Mouse (Mus musculus): ENCODE results near the gene Cdkn2d. TPM values are rescaled to one million over a fixed set of nuclear protein-coding genes. Genes with fewer than 3 reads are reported as not detected.
"Not testable (repeated sequence)": the region's sequence is repeated elsewhere in the genome, so short reads cannot be mapped to it uniquely, and the experiment has no call there.

Cdkn2d gene
- total RNA-seq, 2 experiments from 2014 or later, result 8.0 to 8.3 TPM

DNA sequence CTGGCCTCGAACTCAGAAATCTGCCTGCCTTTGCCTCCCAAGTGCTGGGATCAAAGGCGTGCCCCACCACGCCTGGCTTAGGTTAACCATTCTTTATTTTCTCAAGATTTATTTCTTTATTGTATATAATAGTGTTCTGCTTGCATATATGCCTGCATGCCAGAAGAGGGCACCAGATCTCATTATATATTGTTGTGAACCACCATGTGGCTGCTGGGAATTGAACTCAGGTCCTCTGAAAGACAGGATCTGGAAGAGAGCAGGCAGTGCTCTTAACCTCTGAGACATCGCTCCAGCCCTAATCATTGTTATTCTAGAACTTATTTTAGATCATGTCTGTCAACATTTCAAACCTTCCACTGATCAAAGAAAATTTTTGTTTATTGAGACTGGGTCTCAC, 28.3 kb upstream of the Cdkn2d start:
- DNase-seq (ENCODE audit: low spot score), result no peak

DNA sequence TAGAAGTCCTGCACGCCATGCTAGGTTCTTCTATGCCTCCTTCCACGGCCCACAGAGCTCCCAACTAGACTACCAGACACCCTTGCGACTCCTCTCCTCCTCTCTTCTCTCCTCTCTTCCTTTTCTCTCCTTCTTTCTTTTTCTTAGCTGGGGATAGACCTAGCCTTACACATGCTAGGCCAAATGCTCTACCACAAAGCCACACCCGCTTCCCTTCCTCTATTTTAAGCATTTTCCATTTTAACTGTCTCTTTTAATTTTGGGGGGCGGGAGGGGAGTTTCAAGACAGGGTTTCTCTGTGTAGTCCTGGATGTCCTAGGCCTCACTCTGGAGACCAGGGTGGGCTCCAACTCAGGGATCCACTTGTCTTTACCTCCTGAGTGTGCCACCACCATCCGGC, 27.6 kb upstream of the Cdkn2d start:
- no peak for DNase-seq (ENCODE audit: low spot score)

DNA sequence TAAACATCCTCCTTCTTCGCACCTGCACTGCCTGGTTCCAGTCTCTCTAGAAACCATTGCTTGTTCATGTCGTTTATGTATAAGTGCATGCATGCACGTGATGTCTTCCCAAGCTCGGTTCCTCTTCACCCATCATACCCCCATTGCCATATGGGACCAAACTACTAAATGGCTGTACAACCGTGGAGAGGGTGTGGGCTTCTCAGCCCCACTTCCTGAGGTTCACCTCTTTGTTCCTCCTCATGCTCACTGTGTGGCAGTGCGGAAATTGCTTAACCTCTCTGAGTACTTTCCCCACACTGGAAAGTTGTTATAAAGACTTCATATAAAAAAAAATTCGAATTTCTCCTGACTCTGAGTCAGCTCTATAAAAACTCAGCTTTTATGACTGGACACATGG, 25.5 kb upstream of the Cdkn2d start:
- no peak for DNase-seq (ENCODE audit: low spot score)

DNA sequence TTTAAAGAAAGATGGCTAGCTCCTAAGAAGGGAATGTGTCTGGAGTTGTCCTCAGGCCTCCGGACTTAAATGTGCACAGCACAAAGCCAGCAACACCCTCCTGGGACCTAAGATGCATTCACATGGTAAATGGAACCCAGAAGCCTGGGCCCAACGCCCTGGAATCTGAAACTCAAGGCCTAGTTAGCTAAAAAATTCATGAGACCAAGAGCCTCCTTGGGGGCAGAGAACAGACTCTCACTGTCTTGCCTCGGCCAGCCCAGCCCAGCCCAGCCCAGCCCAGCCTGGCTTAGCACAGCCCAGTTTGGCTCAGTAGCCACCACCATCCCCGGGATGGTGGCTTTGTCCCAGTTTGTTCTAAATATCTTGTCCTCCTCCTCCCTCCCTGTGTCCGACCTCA, 24.2 kb upstream of the Cdkn2d start:
- peak; percentile 35 for DNase-seq (ENCODE audit: low spot score)

DNA sequence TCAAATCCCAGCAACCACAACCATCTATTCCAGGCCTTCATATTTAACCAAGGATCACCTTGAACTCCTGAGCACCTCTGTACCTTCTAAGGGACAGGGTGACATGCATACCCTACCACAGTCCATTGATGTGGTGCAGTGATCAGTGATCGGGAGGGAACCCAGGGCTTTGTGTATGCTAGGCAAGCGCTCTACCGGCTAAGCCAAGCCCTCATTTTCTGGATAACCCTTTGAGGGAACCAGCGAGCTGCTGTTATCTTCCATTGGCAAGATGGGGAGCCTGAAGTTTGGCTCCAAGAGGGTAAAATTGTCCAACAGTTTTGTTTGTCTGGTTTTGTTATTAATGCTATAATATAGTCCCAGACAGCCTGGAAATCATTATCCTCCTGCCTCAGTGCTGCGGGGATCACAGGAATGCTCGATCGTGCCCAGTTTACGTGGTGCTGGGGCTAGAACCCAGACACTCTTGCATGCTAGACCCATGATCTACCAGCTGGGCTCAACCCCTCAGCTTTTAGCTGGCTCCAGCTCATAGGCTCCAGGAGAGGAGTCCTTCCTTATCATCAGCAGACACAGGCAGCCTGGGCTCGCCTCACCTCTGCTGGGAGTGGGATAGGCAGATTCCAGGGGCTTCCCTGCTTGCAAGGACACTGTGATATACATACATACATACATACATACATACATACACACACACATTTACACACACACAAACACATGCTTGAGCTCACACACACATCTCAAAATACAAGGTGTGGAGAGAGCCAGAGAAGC, 23.3 kb upstream of the Cdkn2d start:
- DNase-seq (ENCODE audit: low spot score), result no peak

DNA sequence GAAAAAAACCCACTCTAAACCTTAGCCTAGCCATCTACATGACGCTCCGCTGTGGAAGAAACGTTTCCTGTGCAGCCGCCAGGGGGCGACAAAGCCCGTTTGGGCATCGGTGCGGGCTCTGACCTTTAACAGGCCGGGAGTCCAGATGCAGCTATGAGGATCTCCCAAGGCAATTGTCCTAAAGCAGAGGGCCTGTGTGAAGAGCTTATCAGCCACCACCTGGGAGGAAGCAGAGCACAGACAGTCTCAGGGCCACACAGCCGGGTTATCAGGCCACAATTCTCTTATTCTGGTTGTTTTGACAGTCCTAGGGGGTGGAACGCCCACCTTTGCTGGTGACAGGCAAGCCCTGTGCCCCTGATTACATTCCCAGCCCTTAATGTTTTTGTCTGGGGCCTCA, 22.2 kb upstream of the Cdkn2d start:
- peak; percentile 92 for DNase-seq (ENCODE audit: low spot score)

DNA sequence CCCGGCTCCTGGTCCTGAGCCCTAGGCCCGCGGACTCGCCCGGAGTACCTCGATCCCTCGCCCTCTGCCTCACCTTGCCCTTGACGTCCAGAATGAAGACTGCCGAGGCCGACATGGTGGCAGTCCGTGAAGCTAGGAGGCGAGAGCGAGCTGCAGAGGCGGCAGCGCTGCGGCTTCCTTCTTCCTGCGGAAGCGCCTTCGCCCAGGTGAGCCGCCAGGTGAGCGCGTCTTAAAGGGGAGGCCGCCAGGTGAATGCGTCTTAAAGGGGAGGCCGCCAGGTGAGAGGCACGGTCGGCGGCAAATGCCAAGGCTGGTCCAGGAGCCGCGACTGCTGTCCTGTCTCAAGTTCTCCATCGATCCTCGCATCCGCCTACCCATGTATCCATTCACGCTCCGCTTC, 20.9 kb upstream of the Cdkn2d start, which contains the start of gene Ap1m2:
Gene Ap1m2, minus strand, starts transcription at position 204 of the 400 bp plus-strand sequence.
- no peak for DNase-seq (ENCODE audit: low spot score)

DNA sequence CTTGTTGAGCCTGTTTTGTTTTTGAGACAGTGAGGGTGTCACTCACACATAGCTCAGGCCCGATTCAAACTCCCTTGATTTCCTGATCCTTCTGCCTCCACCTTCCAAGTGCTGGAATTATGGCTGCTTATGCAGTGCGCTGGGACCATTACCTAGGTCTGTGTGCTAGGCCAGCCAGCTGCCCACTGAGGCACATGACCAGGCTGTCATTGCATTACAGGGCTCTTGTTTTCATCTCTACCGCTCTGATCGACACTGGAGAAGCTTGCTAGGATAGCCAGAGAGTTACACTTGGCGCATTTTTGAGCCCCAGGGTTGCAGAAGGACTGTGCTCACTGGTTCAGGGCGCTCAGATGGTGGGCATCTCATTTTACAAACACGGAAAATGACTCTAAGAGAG, 20.5 kb upstream of the Cdkn2d start:
- DNase-seq (ENCODE audit: low spot score), result no peak

DNA sequence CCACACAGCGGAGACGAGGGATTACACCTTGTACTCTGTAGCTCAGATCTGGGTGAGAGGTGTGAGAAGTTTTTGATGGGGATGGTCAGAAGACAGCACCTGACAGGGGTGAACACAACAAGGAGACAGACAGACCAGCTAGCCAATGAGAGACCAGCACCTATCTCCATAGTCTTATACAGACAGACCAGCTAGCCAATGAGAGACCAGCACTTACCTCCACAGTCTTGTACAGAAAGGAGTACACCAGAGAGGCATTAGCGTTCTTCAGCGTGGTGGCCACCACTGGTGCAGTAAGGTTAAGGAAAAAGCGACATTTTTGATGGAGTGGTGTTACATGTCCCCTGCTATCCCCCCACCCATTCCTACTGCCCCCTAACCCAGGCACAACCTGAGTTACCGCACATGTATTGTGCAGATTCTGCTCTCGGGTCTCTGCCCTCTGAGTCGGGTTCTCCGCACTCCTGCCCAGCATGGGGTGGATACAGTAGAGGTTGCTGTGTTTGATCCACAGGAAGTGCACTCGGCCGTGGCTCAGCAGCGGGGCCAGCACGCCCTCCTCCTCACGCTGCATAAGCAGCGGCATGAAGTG, 18.0 kb upstream of the Cdkn2d start:
- DNase-seq (ENCODE audit: low spot score), result no peak

DNA sequence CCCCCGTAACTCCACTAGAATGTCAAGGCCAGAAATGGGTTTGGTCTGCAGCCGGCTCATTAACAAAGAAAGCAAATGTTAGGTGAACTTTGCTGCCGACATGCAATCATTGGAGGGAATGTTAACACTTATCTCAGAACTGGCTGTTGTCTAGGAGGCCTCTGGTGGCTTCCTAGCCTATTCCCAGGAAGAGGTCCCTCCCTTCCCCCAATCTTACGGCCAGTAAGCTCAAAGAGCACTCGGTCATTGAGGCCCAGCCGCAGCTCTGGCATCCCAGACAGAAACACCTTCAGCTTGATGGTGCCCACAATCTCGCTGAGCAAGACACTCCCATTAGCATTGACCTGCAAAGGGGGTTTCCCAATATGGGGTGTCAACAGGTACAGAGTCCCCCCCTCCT, 13.9 kb upstream of the Cdkn2d start:
- DNase-seq (ENCODE audit: low spot score), result no peak

DNA sequence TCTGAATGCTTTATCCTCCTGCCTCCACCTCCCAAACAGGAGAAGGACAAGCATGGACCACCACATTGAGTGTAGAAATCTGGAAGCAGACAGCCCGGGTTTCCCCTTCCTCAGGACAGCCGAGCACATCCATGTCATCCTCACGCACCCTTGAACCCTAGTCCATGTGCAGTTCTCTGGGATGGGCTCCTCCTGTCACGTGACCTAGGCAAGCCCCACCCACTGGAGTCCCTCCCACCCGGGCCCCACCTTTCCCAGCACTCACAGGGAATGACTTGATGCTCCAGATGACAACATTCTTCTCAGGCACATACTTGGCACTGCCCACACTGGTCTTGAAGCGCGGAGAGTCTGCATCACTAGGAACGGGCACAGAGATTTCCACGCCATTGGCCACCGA, 7.8 kb upstream of the Cdkn2d start:
- DNase-seq (ENCODE audit: low spot score), result no peak

DNA sequence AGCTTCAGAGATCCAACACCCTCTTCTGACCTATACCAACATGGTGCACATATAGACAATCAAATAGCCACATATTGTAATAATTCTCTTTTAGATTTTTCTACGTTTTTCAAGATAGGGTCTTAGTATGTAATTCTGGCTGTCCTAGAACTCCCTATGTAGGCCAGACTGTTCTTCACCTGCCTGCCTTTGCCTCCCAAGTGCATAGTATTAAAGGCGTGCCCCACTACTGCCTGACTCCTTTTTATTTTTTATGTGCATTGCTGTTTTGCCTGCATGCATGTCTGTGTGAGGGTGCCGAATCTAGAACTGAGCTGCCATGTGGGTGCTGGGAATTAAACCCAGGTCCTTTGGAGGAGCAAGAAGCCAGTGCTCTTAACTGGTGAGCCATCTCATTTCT, 1.1 kb upstream of the Cdkn2d start:
- no peak for DNase-seq (ENCODE audit: low spot score)

DNA sequence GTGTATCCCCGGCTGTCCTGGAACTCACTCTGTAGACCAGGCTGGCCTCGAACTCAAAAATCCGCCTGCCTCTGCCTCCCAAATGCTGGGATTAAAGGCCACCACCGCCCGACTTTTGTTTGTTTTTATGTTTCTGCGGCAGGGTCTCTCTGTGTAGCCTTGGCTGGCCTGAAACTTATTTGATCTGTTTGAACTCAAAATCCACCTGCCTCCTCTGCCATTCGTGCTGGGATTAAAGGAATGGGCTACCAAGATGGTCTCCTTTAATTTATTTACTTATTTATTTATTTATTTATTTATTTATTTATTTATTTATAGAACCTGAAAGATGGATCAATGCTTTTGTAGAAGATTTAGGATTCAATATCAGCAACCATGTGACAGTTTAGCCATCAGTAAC, 661 bp upstream of the Cdkn2d start:
- not testable (repeated sequence) for DNase-seq (ENCODE audit: low spot score)

DNA sequence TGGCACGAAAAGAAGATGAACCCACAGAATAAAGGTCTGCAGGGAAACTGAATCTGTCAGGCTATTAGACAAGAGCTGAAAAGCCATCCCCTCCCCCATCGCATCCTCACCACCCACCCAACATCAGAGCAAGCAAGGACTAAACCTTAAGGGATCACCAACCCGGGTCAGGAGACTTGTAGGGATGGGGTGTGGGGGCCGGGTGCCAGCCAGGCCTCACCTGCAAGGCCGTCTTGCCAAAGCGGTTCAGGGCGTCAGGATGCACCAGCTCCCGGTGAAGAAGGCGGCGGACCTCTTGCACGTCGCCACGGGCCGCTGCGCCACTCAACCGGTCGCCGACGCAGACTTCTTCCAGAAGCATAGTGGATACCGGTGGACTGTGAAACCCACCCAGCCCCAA, 618 bp downstream of the Cdkn2d start:
- peak; percentile 36 for DNase-seq (ENCODE audit: low spot score)

DNA sequence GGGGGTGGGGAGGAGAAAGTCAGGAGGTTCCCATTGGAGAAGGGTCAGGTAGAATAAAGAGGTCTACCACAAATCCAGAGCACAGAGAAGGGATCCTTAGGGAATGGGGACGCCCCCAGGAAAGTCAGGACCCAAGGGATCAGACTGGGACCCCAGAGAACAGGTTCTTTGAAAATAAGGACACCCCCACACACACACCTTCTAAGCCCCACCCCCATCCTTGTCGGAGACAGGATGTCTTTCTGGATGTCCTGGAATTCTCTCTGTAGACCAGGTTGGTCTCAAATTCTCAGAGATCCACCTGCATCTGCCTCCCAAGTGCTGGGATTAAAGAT, 1.9 kb downstream of the Cdkn2d start:
- DNase-seq (ENCODE audit: low spot score), result no peak

DNA sequence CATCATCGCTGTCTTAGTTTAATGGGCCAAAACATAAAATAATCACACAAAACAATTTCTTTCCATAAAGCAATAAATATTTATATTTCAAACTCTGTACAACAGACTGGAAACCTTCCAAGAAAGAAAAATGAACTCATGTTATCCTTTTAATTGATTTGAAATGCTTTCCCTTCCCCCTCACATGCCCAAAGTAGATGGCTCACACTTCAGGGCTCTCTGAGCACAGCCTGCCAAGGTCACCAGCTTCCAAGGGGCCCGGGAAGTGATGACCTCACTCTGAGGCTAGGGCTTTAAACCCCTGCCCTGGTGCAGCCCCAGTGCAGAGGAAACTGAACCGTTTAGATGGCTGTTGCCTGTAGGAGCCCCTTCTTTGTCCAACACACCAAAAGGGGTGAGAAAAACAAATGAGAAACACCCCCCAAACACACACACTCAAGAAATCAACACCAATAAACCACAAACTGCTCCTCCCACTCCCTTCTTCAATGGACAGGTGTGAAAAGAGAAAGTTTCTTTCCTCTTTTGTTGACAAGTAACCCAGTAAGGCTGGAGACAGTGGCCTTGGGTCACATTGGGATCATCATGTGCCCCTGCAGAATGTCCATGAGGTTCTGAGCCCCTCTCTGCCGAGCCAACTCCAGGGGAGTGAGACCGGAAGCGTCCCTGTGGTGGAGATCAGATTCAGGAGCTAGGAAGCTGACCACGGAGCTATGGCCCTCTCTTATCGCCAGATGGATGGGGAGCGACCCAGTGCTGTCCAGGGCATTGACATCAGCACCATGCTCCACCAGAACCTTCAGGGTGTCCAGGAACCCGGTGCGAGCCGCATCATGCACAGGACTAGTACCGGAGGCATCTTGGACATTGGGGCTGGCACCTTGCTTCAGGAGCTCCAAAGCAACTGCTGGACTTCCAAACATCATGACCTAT, 2.5 kb downstream of the Cdkn2d start:
- no peak for DNase-seq (ENCODE audit: low spot score)

DNA sequence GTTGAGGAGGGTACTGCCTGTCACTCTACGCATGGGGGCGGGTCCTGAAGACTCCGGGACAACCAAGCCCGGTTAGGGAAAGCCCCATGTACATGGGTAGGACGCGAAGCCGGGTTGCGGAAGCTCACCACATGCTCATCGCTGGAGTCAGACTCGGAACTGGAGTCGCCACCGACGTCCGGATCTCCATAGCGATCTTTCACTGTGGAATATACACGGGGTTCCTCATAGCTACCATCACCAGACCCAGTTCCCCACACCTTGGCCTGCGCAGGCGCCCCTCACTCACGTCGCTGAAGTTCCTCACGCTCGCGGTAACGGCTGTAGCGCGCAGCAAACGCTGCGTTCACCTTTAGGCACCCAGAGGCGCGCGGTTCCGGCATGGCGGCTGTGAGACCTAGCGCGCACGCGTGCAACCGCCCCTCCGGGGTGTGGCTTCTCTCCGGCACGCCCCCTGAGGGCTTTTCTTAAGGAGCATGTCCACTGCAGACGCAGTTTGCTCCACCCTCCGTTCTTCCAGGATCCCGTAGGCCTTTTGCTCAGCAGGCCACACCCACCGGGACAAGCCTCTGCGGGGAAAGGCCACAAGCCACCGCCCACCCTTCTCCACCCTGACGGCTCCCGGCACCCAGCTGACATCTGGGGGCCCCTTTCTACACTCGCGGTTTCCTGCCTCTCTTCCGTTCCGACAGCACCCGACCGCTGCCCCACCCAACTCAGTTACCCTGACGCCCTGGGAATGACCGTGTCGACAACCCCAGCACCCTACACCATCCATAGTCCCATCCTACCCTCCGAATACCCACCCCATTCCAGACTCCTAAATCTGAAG, 3.4 kb downstream of the Cdkn2d start, which contains the start of gene Kri1:
Gene Kri1, minus strand, starts transcription at position 399 of the 832 bp plus-strand sequence.
- DNase-seq (ENCODE audit: low spot score), result peak; percentile 98

DNA sequence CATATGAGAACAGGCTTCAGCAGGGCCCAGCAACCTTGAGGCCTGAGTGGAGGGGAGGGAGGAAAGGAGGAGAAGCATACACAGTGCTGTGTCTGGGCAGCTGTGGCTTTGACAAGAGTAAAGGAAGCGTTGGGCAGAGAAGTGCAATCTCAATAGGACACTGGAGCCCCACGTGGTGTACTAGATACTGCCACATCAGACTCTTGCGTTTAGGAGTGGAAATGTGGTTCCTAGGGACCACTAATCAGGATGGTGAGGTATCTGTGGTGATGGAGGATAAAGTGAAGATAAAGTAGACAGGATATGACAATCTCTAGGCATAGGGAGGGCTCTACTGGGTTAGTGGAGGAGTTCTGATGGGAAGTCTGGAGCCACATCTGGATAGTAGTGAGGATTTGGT, 4.5 kb downstream of the Cdkn2d start:
- DNase-seq (ENCODE audit: low spot score), result no peak

DNA sequence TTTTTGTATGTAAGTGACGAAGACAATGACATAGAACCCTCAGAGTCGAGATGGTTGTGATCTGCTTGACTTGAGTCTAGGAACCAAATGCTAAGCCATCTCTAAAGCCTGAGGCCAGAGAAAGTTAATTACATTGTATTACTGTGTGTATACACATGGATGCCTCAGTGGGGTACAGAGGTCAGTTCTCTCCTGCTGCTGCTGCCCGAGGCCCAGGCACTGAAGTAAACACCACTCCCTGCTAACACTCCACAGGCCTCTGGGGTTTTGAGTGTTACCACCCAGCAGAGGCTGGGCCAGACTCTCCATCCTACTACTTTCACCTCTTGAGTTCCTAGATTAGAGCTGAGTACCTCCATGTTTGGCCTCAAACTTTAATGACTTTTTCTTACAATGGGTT, 7.2 kb downstream of the Cdkn2d start:
- DNase-seq (ENCODE audit: low spot score), result no peak

DNA sequence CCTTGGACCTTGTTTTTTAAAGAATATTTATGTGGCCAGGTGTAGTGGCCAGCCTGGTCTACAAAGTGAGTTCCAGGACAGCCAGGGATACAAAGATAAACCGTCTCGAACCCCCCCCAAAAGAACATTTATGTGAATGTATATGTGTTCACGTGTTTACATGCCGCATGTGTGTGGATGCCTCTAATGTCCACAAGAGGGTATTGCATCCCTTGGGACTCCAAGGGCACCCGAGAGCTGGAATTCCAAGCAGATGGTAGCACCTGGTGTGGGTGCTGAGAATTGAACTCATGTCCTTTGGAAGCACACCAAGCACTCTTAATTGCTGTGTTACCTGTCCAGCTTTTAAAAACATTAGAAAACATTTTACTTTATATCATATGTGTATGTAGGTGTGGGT, 7.6 kb downstream of the Cdkn2d start:
- DNase-seq (ENCODE audit: low spot score), result no peak

DNA sequence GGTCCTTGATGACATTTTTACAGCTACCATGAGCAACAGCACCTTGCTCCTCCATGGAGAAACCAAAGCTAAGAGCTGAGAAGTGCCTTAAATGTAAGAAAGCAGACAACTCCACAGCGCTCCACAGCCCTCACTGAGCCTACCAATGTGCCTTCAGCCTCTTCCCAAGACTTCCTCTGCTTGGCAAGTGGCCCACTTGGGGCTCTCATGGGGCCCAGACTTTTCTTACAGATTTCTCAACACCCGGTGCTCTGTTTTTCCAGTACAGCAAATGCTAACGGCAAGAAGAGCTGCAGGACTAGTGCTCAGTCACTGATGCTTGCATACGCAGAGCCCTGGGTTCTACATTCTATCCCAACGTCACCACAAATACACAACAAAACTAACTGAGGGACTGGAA, 13.4 kb downstream of the Cdkn2d start:
- DNase-seq (ENCODE audit: low spot score), result no peak

Data from gastrocnemius, adult 18-20 months (tissue).